Mouse (Mus musculus) kidney, adult 2 months (tissue): ENCODE results near the gene Gm45711.
"Not testable (repeated sequence)": the region's sequence is repeated elsewhere in the genome, so short reads cannot be mapped to it uniquely, and the experiment has no call there.

Source experiments
- CTCF ChIP-seq: fragments of 200-500 bp; conservative IDR thresholded peaks from 2 replicates; pipeline ENCODE4 v1.5.1; 2011; ENCODE audit warnings: low read depth, mild to moderate bottlenecking, control low read depth, low read length, moderate library complexity, mixed read lengths; ENCODE audit not compliant: insufficient read depth, insufficient read length
- POLR2A ChIP-seq: fragments of 200-500 bp; IDR thresholded peaks from one replicate; pipeline ENCODE4 v1.6.1; 2011; ENCODE audit warnings: low read depth, low read length, control low read depth

DNA sequence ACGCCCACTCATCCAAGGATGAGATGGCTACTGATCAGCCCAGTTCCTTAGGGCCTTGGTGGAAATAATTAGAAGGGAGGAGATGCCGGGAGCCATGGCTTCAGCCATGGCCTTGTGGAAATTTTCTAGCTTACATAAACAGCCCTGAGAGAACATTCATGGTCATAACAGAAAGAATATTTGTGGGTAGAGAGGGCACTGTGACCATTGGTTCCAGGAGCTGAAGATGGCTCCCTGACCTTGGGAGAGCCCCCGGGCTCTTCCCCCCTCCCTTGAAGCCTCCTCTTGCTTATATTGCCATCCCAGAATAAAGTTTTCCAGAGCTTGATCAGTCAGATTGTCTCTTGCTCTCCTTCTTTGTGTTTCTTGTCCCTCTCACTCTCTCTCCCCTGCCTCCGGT is 7.3 kb downstream of the Gm45711 start:
- not testable (repeated sequence) for TF ChIP-seq POLR2A, CTCF
